Mouse (Mus musculus) urinary bladder, postnatal 25 days (tissue): ENCODE measurements around the gene Pnmt.
A peak's percentile ranks its signal among the peaks of the same experiment; 100 is the strongest.

Source experiments
- DNase-seq: peaks from one replicate; pipeline ENCODE4 v3.0.0; 2022; ENCODE audit warnings: low spot score

The Pnmt gene

GRCm38 (mm10) chr11:98417074-98417473 is 30.8 kb downstream of the Pnmt start:
- no peak for DNase-seq

- DNase-seq = no peak
These were observed 32.0 kb downstream of the Pnmt start for GRCm38 (mm10) chr11:98418273-98418672.

GRCm38 (mm10) chr11:98418939-98419547 is 32.8 kb downstream of the Pnmt start:
- peak; percentile 55 for DNase-seq

- no peak for DNase-seq
These were observed 40.3 kb downstream of the Pnmt start for GRCm38 (mm10) chr11:98426592-98426991.

- DNase-seq = no peak
These were observed 42.2 kb downstream of the Pnmt start for GRCm38 (mm10) chr11:98428436-98428835.

GRCm38 (mm10) chr11:98431743-98432502 is 45.7 kb downstream of the Pnmt start:
- no peak for DNase-seq

- DNase-seq = no peak
These were observed 49.5 kb downstream of the Pnmt start for GRCm38 (mm10) chr11:98435723-98436122.

GRCm38 (mm10) chr11:98437441-98437840 is 51.2 kb downstream of the Pnmt start:
- DNase-seq = no peak
